Mouse (Mus musculus): ENCODE results near the gene Sar1b. TPM values are rescaled to one million over a fixed set of nuclear protein-coding genes. Genes with fewer than 3 reads are reported as not detected.

Gene Sar1b
- total and polyA plus RNA-seq, 2 experiments from 2014 or later, result 114 to 221 TPM

DNA sequence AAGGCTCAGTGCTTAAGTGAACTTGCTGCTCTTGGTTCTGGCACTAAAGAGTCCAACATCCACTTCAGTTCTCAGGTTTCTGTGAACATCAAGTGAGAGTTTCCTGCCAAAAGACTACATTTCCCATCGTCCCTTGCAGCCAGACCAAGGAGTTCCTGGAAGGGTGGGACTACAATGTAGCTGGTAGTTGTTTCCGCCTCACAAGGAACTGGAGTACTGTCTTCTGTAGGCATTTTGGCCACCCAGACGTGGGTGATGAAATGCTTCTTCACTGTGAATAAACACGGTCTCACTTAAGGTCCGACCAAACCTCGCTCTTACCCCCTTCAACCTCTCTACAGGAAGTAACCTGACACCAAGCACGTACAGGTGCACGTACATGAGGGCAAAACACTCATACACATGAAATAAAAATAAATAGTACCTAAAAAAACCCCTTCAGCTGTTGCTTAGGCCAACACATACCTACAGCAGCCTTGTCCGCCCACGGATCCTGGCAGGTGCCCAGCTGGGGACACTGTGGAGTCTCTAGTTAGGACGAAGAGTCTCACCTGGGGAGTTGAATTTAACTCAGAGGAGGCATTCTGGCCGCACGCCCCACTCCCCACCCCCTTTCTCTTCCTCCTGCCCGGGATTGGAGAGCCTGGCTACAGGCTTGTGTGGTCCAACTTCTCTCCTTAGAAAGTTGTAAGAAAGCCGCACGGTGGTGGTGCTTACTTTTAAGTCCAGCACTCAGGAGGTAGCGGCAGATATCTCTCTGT lies 41.9 kb downstream of the Sar1b start:
- Histone ChIP-seq H3K27me3 (ENCODE audit: insufficient read depth, low read length) (no peaks in the 10 kb centered on the region), H3K36me3 (ENCODE audit: insufficient read depth) (no peaks in the 10 kb centered on the region), H3K27ac (ENCODE audit: low read depth, low read length) (peak overlapping the region; percentile 62), H3K4me3 (ENCODE audit: low read depth, low read length) (peak overlapping the region; percentile 44), H3K4me2 (ENCODE audit: low read depth) (peak overlapping the region; percentile 70), H3K4me1 (ENCODE audit: insufficient read depth) (no peaks in the 10 kb centered on the region), H3K9ac (peak overlapping the region; percentile 54), H3K9me3 (ENCODE audit: low read length) (no peaks in the 10 kb centered on the region)
- 17% methylated on average over 17 of the region's 17 CpGs for WGBS
- no peak for TF ChIP-seq CTCF (IDR thresholded peaks at IDR 0.05; ENCODE audit: low read depth)
- ATAC-seq, result peak; percentile 89
- DNase-seq, result peak; percentile 83

DNA sequence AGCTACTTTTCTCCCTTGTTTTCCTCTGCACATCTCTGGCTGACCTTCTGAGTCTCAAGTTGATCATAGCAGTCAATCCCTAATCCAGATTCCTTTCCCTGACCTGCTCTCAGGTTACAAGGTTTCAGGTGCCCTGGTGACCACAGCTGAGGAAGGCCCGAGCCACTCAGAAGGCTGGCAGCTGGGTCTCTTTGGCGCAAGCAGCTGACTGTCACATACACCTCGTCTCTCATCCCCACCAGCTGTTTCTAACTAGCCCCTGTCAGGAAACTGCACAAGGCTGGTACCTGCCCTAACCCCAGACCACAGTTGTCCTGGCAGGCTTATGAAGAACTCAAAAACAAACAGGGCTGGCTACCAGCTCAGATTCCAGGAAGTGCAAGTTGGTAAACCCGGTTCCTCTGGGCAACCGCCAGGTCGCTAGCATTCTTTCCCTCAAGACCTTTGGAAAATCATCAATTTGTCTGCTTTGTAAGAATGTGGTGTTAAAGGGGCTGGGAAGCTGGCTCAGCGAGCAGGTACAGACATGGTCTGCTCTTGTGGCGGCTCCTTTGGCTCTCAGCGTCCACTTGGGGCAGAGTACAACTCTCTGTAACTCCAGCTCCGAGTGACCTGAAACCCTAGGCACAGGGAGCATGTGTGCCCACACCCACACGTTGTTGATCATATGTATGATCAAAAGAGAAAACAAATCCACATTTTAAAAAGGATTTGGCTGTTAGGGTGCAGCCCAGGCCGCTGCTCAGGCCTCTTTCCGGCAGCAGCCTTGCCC lies 43.8 kb downstream of the Sar1b start:
- no peak overlapping the region for H3K27ac ChIP-seq (ENCODE audit: low read depth, low read length)
- H3K9ac ChIP-seq, result no peak overlapping the region
- WGBS, result 58% methylated on average over 13 of the region's 13 CpGs
- H3K4me1 ChIP-seq (ENCODE audit: insufficient read depth), result no peaks in the 10 kb centered on the region
- H3K36me3 ChIP-seq (ENCODE audit: insufficient read depth), result no peaks in the 10 kb centered on the region
- H3K4me2 ChIP-seq (ENCODE audit: low read depth), result no peak overlapping the region
- DNase-seq (no peak), ATAC-seq (no peak)
- H3K27me3 ChIP-seq (ENCODE audit: insufficient read depth, low read length), result no peaks in the 10 kb centered on the region
- no peak overlapping the region for H3K4me3 ChIP-seq (ENCODE audit: low read depth, low read length)
- no peak for TF ChIP-seq CTCF (IDR thresholded peaks at IDR 0.05; ENCODE audit: low read depth)
- H3K9me3 ChIP-seq (ENCODE audit: low read length), result no peaks in the 10 kb centered on the region

DNA sequence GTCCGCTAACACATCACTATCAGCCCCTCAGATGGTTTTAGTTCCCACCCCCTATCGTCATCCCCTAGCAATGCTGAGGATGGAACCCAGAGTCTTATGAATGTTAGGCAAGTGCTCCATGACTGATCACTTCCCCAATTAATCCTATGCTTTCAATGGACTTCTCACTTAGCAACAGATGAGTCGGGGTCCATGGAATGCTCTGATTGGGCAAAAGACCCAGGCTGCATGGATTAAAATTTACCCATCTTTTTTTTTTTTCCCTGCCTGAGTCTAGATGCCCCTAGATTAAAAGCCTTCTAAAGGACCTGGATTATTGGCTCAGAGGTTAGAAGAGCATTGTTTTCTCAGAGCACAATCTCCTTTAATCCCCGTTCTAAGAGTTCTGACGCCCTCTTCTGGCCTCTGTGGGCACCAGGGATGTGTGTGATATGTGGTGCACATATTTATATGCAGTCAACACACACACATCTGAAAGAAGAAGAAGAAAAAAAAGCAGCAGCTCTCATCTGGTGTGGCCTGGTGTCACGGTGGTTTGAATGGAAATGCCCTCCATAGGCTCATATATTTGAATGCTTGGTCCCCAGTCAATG lies 46.2 kb downstream of the Sar1b start:
- Histone ChIP-seq H3K27ac (ENCODE audit: low read depth, low read length) (no peak overlapping the region), H3K9ac (no peak overlapping the region), H3K27me3 (ENCODE audit: insufficient read depth, low read length) (no peaks in the 10 kb centered on the region), H3K4me2 (ENCODE audit: low read depth) (no peak overlapping the region), H3K9me3 (ENCODE audit: low read length) (no peaks in the 10 kb centered on the region), H3K4me1 (ENCODE audit: insufficient read depth) (no peaks in the 10 kb centered on the region), H3K4me3 (ENCODE audit: low read depth, low read length) (no peak overlapping the region), H3K36me3 (ENCODE audit: insufficient read depth) (no peaks in the 10 kb centered on the region)
- peak; percentile 83 for DNase-seq
- 67% methylated on average over 6 of the region's 6 CpGs for WGBS
- TF ChIP-seq CTCF (IDR thresholded peaks at IDR 0.05; ENCODE audit: low read depth), result no peak
- ATAC-seq, result peak; percentile 68; the same call in 1 of the 2 replicates

DNA sequence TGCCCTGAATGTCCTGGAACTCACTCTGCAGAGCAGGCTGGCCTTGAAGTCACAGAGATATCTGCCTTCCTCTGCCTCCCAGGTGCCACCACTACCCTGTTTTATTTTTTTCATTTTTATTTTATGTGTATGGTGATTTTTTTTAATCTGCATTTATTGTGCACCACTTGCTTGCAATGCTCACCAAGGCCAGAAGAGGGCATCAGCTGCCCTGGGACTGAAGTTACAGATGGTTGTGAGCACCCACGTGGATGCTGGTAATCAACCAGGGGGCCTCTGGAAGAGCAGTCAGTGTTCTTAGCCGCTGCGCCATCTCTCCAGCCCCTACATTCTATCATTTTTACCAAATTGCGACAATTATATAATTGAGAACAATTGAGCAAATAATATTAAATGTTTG lies 47.7 kb downstream of the Sar1b start:
- WGBS, result 82% methylated on average over 4 of the region's 4 CpGs

DNA sequence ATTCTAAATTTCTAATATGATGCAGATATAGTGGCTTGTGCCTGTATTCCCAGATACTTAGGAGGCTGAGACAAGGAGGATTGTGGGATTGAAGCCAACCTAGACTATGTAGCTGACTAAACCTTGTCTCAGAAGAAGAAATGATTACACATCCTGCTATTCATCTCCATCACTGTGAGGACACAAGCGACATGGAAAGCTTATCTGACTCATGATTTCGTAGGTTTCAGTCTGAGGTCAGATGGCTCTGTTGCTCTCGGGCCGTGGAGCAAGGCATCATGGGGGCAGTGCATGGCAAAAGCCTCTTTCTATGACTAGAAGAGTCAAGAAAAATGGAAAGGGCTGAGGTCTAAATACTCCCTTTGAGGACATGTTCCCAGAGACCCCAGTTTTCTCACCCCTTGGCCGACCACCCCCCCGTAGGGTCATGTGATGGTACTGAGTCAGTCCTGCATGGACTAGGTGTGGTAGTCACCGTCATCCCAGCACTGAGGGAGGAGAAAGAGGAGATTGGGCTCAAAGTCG lies 48.6 kb downstream of the Sar1b start:
- H3K27ac ChIP-seq (ENCODE audit: low read depth, low read length), result no peak overlapping the region
- no peaks in the 10 kb centered on the region for H3K36me3 ChIP-seq (ENCODE audit: insufficient read depth)
- no peak for TF ChIP-seq CTCF (IDR thresholded peaks at IDR 0.05; ENCODE audit: low read depth)
- 92% methylated on average over 8 of the region's 8 CpGs for whole genome bisulfite sequencing
- DNase-seq (no peak), ATAC-seq (no peak)
- H3K9ac ChIP-seq, result no peak overlapping the region
- H3K27me3 ChIP-seq (ENCODE audit: insufficient read depth, low read length), result no peaks in the 10 kb centered on the region
- no peaks in the 10 kb centered on the region for H3K4me1 ChIP-seq (ENCODE audit: insufficient read depth)
- no peak overlapping the region for H3K4me3 ChIP-seq (ENCODE audit: low read depth, low read length)
- H3K4me2 ChIP-seq (ENCODE audit: low read depth), result no peak overlapping the region
- H3K9me3 ChIP-seq (ENCODE audit: low read length), result no peaks in the 10 kb centered on the region

More for the DNA sequence above, 47.7 kb downstream of the Sar1b start:
- Histone ChIP-seq H3K36me3 (ENCODE audit: insufficient read depth) (no peaks in the 10 kb centered on the region), H3K27ac (ENCODE audit: low read depth, low read length) (no peak overlapping the region), H3K4me2 (ENCODE audit: low read depth) (no peak overlapping the region), H3K4me3 (ENCODE audit: low read depth, low read length) (no peak overlapping the region), H3K9ac (no peak overlapping the region), H3K9me3 (ENCODE audit: low read length) (no peaks in the 10 kb centered on the region), H3K27me3 (ENCODE audit: insufficient read depth, low read length) (no peaks in the 10 kb centered on the region), H3K4me1 (ENCODE audit: insufficient read depth) (no peaks in the 10 kb centered on the region)
- ATAC-seq, result no peak
- peak; percentile 30 for TF ChIP-seq CTCF (IDR thresholded peaks at IDR 0.05; ENCODE audit: low read depth)
- no peak for DNase-seq

DNA sequence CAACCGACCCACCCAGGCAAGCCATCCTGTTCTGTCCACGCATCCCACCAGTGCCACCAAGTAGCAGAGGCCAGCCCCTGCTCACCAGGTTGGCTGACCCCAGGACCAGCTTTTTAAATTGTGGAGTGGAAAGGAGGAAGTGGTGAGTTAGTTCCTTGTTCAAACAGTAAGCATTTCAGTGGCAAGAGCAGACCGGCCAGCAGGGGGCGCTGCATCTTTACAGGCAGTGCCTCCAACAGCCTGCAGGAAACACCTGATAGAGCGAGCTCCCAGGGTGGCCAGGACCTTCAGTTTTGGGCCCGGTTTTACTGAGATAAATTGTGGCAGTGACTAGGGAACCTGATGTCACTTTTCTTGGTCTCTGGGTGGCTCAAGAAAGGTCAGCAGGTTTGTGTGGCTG lies 54.3 kb downstream of the Sar1b start:
- Histone ChIP-seq H3K9me3 (ENCODE audit: low read length) (no peaks in the 10 kb centered on the region), H3K9ac (no peak overlapping the region), H3K27me3 (ENCODE audit: insufficient read depth, low read length) (no peaks in the 10 kb centered on the region), H3K4me3 (ENCODE audit: low read depth, low read length) (no peak overlapping the region), H3K4me2 (ENCODE audit: low read depth) (no peak overlapping the region), H3K27ac (ENCODE audit: low read depth, low read length) (no peak overlapping the region), H3K36me3 (ENCODE audit: insufficient read depth) (no peaks in the 10 kb centered on the region), H3K4me1 (ENCODE audit: insufficient read depth) (no peaks in the 10 kb centered on the region)
- peak; percentile 94 for TF ChIP-seq CTCF (IDR thresholded peaks at IDR 0.05; ENCODE audit: low read depth)
- WGBS, result 36% methylated on average over 6 of the region's 6 CpGs
- ATAC-seq (peak; percentile 71), DNase-seq (peak; percentile 83)

Data from forebrain, postnatal 0 days (tissue).